Mouse (Mus musculus) hindbrain, embryonic 13.5 days (tissue): ENCODE results near the gene Gm42742. TPM values are rescaled to one million over a fixed set of nuclear protein-coding genes. Genes with fewer than 3 reads are reported as not detected.

Experiments
- ATAC-seq: fragments of 200-750 bp; cut with Nextera tagmentation; 2 replicates; pipeline ENCODE4 v1.8.0; 2017; ENCODE audit warnings: moderate TSS enrichment; ENCODE audit not compliant: low FRiP score
- H3K27ac ChIP-seq: fragments of 300-500 bp; sonication (generic); 2 replicates; pipeline ENCODE4 v1.5.1; 2015; ENCODE audit warnings: inconsistent platforms, mild to moderate bottlenecking, moderate library complexity
- H3K27me3 ChIP-seq: fragments of 300-500 bp; sonication (generic); 2 replicates; pipeline ENCODE4 v1.6.1; 2015; ENCODE audit warnings: mild to moderate bottlenecking, inconsistent platforms
- H3K36me3 ChIP-seq: fragments of 300-500 bp; sonication (generic); 2 replicates; pipeline ENCODE4 v1.6.1; 2015; ENCODE audit warnings: mild to moderate bottlenecking, inconsistent platforms
- H3K4me1 ChIP-seq: fragments of 300-500 bp; sonication (generic); replicated peaks from 2 replicates; pipeline ENCODE4 v1.6.1; 2015; ENCODE audit warnings: inconsistent platforms
- H3K4me2 ChIP-seq: fragments of 300-500 bp; sonication (generic); 2 replicates; pipeline ENCODE4 v1.6.1; 2015; ENCODE audit warnings: inconsistent platforms, mild to moderate bottlenecking, moderate library complexity
- H3K4me3 ChIP-seq: fragments of 300-500 bp; sonication (generic); 2 replicates; pipeline ENCODE4 v1.5.1; 2015; ENCODE audit warnings: mild to moderate bottlenecking, inconsistent platforms
- H3K9ac ChIP-seq: fragments of 300-500 bp; sonication (generic); 2 replicates; pipeline ENCODE4 v1.6.1; 2015; ENCODE audit warnings: mild to moderate bottlenecking, inconsistent platforms
- H3K9me3 ChIP-seq: fragments of 300-500 bp; sonication (generic); 2 replicates; pipeline ENCODE4 v1.6.1; 2016; ENCODE audit warnings: inconsistent platforms
- WGBS: fragments of 180-500 bp; shearing (Covaris S2); methylation state at CpG from one replicate; pipeline ENCODE4 v1.1.7; 2015; 5-methylcytosine and 5-hydroxymethylcytosine counted together
- polyA plus RNA-seq: library from polyadenylated mRNA; unstranded; fragments of >200 nt; fragmentation: Nextera tagmentation; extraction: Ambion mirVana; gene quantifications from 2 replicates; pipeline ENCODE4 v1.2.1, GENCODE M21; 2015

The Gm42742 gene
- polyA plus RNA-seq, 1 experiment from 2014 or later = 73.4 TPM

GRCm38 (mm10) chr7:127009307-127010085 is 11.4 kb downstream of the Gm42742 start:
- Histone ChIP-seq H3K4me3 (no peak overlapping the region), H3K4me1 (peaks cover 27% of the 10 kb centered on the region), H3K4me2 (no peak overlapping the region), H3K27ac (peak overlapping the region; percentile 66; the same call in 1 of the 2 replicates), H3K36me3 (peaks cover 27% of the 10 kb centered on the region), H3K27me3 (no peaks in the 10 kb centered on the region), H3K9ac (no peak overlapping the region), H3K9me3 (no peaks in the 10 kb centered on the region)
- ATAC-seq = no peak
- 84% methylated on average over 17 of the region's 17 CpGs for WGBS

- Histone ChIP-seq H3K4me1 (peaks cover 17% of the 10 kb centered on the region), H3K4me2 (no peak overlapping the region), H3K9ac (peak overlapping the region; percentile 49; the same call in 1 of the 2 replicates), H3K9me3 (no peaks in the 10 kb centered on the region; the same call in 1 of the 2 replicates), H3K4me3 (no peak overlapping the region), H3K36me3 (peaks cover 16% of the 10 kb centered on the region), H3K27ac (peak overlapping the region; percentile 66), H3K27me3 (no peaks in the 10 kb centered on the region)
- 61% methylated on average over 9 of the region's 9 CpGs for WGBS
- ATAC-seq = peak; percentile 66; the same call in 1 of the 2 replicates
Observed at GRCm38 (mm10) chr7:127008239-127009019, 12.5 kb downstream of the Gm42742 start.

GRCm38 (mm10) chr7:127007313-127008024 is 13.4 kb downstream of the Gm42742 start:
- 81% methylated on average over 6 of the region's 6 CpGs for WGBS
- Histone ChIP-seq H3K4me1 (peaks cover 12% of the 10 kb centered on the region; the same call in 1 of the 2 replicates), H3K36me3 (peaks cover 7% of the 10 kb centered on the region; the same call in 1 of the 2 replicates), H3K4me2 (no peak overlapping the region), H3K9me3 (no peaks in the 10 kb centered on the region; the same call in 1 of the 2 replicates), H3K9ac (no peak overlapping the region), H3K27ac (no peak overlapping the region), H3K27me3 (no peaks in the 10 kb centered on the region), H3K4me3 (no peak overlapping the region)
- ATAC-seq = no peak

GRCm38 (mm10) chr7:127004122-127004875 is 16.6 kb downstream of the Gm42742 start:
- Histone ChIP-seq H3K27me3 (no peaks in the 10 kb centered on the region), H3K9me3 (no peaks in the 10 kb centered on the region; the same call in 1 of the 2 replicates), H3K36me3 (no peaks in the 10 kb centered on the region), H3K4me2 (no peak overlapping the region), H3K4me1 (peaks cover 10% of the 10 kb centered on the region; the same call in 1 of the 2 replicates), H3K27ac (no peak overlapping the region), H3K4me3 (no peak overlapping the region), H3K9ac (no peak overlapping the region)
- 89% methylated on average over 4 of the region's 4 CpGs for WGBS
- ATAC-seq = no peak

GRCm38 (mm10) chr7:127003620-127004019 is 17.3 kb downstream of the Gm42742 start:
- Histone ChIP-seq H3K36me3 (no peaks in the 10 kb centered on the region), H3K9ac (no peak overlapping the region), H3K4me1 (peaks cover 5% of the 10 kb centered on the region; the same call in 1 of the 2 replicates), H3K4me2 (no peak overlapping the region), H3K4me3 (no peak overlapping the region), H3K27me3 (no peaks in the 10 kb centered on the region), H3K27ac (no peak overlapping the region), H3K9me3 (no peaks in the 10 kb centered on the region; the same call in 1 of the 2 replicates)
- ATAC-seq = no peak
- 92% methylated on average over 5 of the region's 5 CpGs for WGBS

- H3K4me2 ChIP-seq = no peak overlapping the region
- no peaks in the 10 kb centered on the region for H3K4me1 ChIP-seq
- no peaks in the 10 kb centered on the region for H3K36me3 ChIP-seq
- 87% methylated on average over 10 of the region's 10 CpGs for WGBS
- no peak overlapping the region for H3K4me3 ChIP-seq
- no peak overlapping the region for H3K9ac ChIP-seq
- no peaks in the 10 kb centered on the region; the same call in 1 of the 2 replicates for H3K9me3 ChIP-seq
- H3K27ac ChIP-seq = no peak overlapping the region
- no peaks in the 10 kb centered on the region for H3K27me3 ChIP-seq
- ATAC-seq = no peak
Observed at GRCm38 (mm10) chr7:126999568-126999967, 21.3 kb downstream of the Gm42742 start.

GRCm38 (mm10) chr7:126996449-126996848 is 24.4 kb downstream of the Gm42742 start:
- ATAC-seq = no peak
- Histone ChIP-seq H3K36me3 (no peaks in the 10 kb centered on the region), H3K27ac (no peak overlapping the region), H3K4me3 (no peak overlapping the region), H3K9me3 (no peaks in the 10 kb centered on the region), H3K9ac (no peak overlapping the region), H3K4me1 (no peaks in the 10 kb centered on the region), H3K27me3 (no peaks in the 10 kb centered on the region), H3K4me2 (no peak overlapping the region)
- 84% methylated on average over 4 of the region's 4 CpGs for WGBS

- no peaks in the 10 kb centered on the region for H3K4me1 ChIP-seq
- H3K27me3 ChIP-seq = no peaks in the 10 kb centered on the region
- ATAC-seq = no peak
- no peaks in the 10 kb centered on the region for H3K9me3 ChIP-seq
- H3K36me3 ChIP-seq = no peaks in the 10 kb centered on the region
- H3K4me3 ChIP-seq = no peak overlapping the region
- H3K4me2 ChIP-seq = no peak overlapping the region
- H3K27ac ChIP-seq = no peak overlapping the region
- no peak overlapping the region for H3K9ac ChIP-seq
- 74% methylated on average over 8 of the region's 8 CpGs for WGBS
Observed at GRCm38 (mm10) chr7:126988816-126989215, 32.1 kb downstream of the Gm42742 start.

- no peak overlapping the region for H3K4me3 ChIP-seq
- no peak for ATAC-seq
- H3K9me3 ChIP-seq = no peaks in the 10 kb centered on the region
- H3K36me3 ChIP-seq = peaks cover 4% of the 10 kb centered on the region
- no peaks in the 10 kb centered on the region for H3K4me1 ChIP-seq
- H3K27me3 ChIP-seq = no peaks in the 10 kb centered on the region
- 48% methylated on average over 9 of the region's 9 CpGs for WGBS
- no peak overlapping the region for H3K27ac ChIP-seq
- H3K4me2 ChIP-seq = no peak overlapping the region
- no peak overlapping the region for H3K9ac ChIP-seq
Observed at GRCm38 (mm10) chr7:126986319-126986718, 34.6 kb downstream of the Gm42742 start.

- H3K4me2 ChIP-seq = no peak overlapping the region
- H3K27ac ChIP-seq = no peak overlapping the region
- WGBS = 69% methylated on average over 10 of the region's 10 CpGs
- H3K4me3 ChIP-seq = no peak overlapping the region
- no peak overlapping the region for H3K9ac ChIP-seq
- H3K36me3 ChIP-seq = peaks cover 17% of the 10 kb centered on the region
- no peaks in the 10 kb centered on the region for H3K4me1 ChIP-seq
- no peaks in the 10 kb centered on the region for H3K27me3 ChIP-seq
- no peaks in the 10 kb centered on the region for H3K9me3 ChIP-seq
- ATAC-seq = no peak
Observed at GRCm38 (mm10) chr7:126984667-126985444, 36.0 kb downstream of the Gm42742 start.

- Histone ChIP-seq H3K4me3 (no peak overlapping the region), H3K9ac (no peak overlapping the region), H3K27ac (no peak overlapping the region), H3K9me3 (no peaks in the 10 kb centered on the region), H3K4me1 (peaks cover 5% of the 10 kb centered on the region; the same call in 1 of the 2 replicates), H3K36me3 (peaks cover 34% of the 10 kb centered on the region), H3K4me2 (no peak overlapping the region), H3K27me3 (no peaks in the 10 kb centered on the region)
- no peak for ATAC-seq
- WGBS = 85% methylated on average over 7 of the region's 7 CpGs
Observed at GRCm38 (mm10) chr7:126983113-126983512, 37.8 kb downstream of the Gm42742 start.
